Mouse (Mus musculus): ENCODE measurements around the gene Cptp.

DNA sequence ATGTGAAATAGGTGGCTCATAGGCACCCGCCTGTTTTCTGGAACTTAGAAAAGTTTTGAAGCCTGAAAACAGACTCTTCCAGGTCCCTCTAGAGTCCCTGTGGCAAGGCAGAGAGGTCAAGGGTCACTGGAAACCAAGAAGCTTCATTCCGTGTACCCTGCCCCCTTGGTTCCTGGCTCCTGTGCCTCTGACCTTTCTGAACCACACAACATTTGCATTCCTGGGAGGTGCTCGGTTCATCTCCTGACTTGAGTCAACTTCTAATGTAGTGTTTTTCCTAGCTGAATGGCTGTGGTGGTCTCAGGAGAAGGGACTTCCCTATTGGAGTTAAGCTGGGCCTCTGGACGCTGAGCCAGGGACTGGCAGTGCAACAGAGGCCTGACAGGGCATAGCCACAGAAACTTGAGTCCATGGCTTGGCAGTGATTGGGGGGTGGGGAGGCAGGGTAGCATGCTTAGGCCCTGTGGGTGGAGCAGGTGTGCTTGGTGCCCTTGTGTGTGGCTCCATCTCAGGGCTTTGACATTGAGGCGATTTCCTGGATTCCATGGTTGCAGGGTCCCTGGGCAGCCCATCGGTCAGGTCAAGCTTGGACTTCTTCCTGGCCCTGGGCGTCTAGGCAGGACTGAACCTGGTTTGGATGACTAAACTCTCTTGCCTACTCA is 20.7 kb downstream of the Cptp start:
- TF ChIP-seq POLR2A (IDR thresholded peaks at IDR 0.05; ENCODE audit: borderline replicate concordance, extremely low read depth, low read depth, low read length) (no peak), CTCF (IDR thresholded peaks at IDR 0.05; ENCODE audit: insufficient read depth, low read length) (no peak)

Measured in lung, adult 2 months (tissue).